Mouse (Mus musculus): Measurements from ENCODE around the gene Raver1. TPM values are rescaled to one million over a fixed set of nuclear protein-coding genes. Genes with fewer than 3 reads are reported as not detected.
"Not testable (repeated sequence)": the region's sequence is repeated elsewhere in the genome, so short reads cannot be mapped to it uniquely, and the experiment has no call there.

Raver1 gene
- polyA plus RNA-seq, 1 experiment from 2014 or later: 68.7 TPM

DNA sequence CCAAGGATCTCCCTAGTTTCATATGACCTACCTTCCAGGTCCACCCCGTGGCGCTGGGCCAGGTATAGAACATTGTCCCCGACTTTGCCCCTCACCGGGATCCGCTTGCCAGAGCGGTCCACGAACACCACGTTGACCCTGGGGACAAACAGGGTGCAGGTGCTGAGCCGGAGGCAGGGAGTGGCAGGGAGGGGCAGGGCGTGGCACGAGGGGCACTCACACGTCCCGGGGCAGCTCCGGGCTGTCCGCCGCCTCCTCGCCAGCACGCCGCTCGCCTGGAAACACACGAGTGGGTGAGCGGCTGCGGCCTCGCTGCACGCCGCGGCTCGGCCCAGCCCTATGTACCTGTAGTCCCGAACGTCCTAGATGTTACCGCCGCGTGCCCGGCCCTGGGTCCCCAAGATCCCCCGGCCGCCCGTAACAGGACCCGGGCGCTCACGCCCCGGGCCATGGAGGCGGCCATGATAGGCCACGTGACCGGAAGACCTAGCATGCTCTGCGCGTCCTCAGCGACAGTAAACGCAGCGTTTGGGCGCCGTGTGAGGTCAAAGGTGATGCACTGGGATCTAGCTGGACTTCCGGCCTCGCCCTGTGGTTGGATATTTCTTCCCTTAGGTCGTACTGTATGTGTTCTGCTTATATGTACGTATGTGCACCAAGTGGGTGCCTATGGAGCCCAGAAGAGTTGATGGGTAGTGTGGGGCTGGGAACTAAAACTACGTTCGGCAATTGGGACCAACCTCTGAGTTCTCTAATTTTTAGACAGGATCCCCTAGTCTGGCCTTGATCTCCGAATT, 18.6 kb downstream of the Raver1 start, which contains the start of the genes Gm49373 and Fdx1l:
Gm49373 (minus strand) TSS at position 53 of the 797 bp plus-strand sequence.
Fdx1l (minus strand) TSS at position 571 of the 797 bp plus-strand sequence.
- whole genome bisulfite sequencing: 3% methylated on average over 58 of the region's 58 CpGs
- Histone ChIP-seq H3K4me3 (ENCODE audit: low read depth, low read length) (peak within 1 kb of the TSS; percentile 49), H3K9me3 (ENCODE audit: control insufficient read depth, low read depth, low read length) (no peaks in the 10 kb centered on the region), H3K4me2 (replicated peaks; ENCODE audit: low read depth, low read length) (peak within 1 kb of the TSS; percentile 67), H3K27ac (ENCODE audit: low read length) (peak within 1 kb of the TSS; percentile 5; the same call in 1 of the 2 replicates), H3K4me1 (ENCODE audit: control insufficient read depth, insufficient read depth, low read length) (peaks cover 7% of the 10 kb centered on the region; the same call in 1 of the 2 replicates), H3K9ac (replicated peaks; ENCODE audit: low read depth, low read length) (peak within 1 kb of the TSS; percentile 70), H3K27me3 (ENCODE audit: control insufficient read depth, insufficient read depth, low read length) (no peaks in the 10 kb centered on the region), H3K36me3 (ENCODE audit: control insufficient read depth, insufficient read depth, low read length) (peaks cover 35% of the 10 kb centered on the region)
- ATAC-seq (ENCODE audit: insufficient number of reproducible peaks, insufficient read depth, low FRiP score, low read depth): peak; percentile 92

DNA sequence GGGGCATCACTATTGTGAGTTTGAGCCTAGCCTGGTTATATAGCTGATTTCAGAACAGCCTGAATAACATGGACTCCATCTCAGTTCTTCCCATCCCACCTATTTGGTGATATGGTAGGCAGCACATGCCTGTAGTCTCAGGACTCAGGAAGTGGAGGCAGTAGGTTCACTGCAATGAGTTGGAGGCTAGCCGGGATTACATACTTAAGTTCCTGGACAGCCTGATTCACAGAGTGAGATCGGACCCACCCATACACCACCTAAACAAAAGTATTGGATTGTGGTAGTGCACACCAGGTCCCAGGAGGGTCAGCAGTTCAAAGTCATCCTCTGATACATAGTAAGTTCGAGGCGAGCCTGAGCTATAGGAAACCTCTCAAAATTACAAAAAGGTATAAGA, 19.2 kb downstream of the Raver1 start:
- Histone ChIP-seq H3K9ac (replicated peaks; ENCODE audit: low read depth, low read length) (peak overlapping the region; percentile 70), H3K27me3 (ENCODE audit: control insufficient read depth, insufficient read depth, low read length) (no peaks in the 10 kb centered on the region), H3K4me3 (ENCODE audit: low read depth, low read length) (peak overlapping the region; percentile 49), H3K4me2 (replicated peaks; ENCODE audit: low read depth, low read length) (peak overlapping the region; percentile 67), H3K27ac (ENCODE audit: low read length) (no peak overlapping the region; the same call in 1 of the 2 replicates), H3K9me3 (ENCODE audit: control insufficient read depth, low read depth, low read length) (no peaks in the 10 kb centered on the region), H3K36me3 (ENCODE audit: control insufficient read depth, insufficient read depth, low read length) (peaks cover 34% of the 10 kb centered on the region), H3K4me1 (ENCODE audit: control insufficient read depth, insufficient read depth, low read length) (peaks cover 7% of the 10 kb centered on the region; the same call in 1 of the 2 replicates)
- WGBS: 12% methylated on average over 4 of the region's 4 CpGs
- peak; percentile 26; the same call in 1 of the 2 replicates for ATAC-seq (ENCODE audit: insufficient number of reproducible peaks, insufficient read depth, low FRiP score, low read depth)

DNA sequence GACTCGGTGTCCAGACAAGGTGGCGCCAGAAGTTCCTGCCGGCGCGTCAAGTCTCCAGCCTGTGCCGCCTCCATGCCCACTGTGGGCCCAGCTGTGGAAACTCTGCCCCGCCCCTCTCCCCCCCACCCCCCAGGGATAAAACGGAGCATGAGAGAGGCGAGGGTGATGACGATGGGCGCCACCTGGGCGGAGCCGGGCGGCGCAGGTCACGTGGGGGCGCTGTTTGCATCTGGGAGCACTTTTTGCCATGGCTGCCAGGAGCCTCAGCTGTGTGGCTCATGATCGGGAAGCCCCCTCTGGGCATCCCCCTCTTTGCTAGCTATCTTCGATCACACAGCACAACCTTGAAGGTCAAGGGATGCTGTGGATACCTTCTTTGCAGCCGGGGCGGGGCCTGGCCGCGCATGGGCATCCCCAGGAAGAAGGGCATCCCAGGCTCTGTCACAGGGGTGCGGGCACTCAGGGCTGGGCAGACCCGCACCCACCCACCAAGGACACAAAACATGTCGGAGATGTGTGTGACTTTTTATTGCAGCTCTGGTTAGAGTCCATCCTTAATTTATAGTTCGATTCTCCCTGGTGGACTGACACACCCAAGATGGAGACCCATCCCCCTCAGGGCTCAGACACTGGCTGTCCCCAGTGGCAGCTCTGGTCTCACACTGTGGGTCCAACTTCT, 24.7 kb downstream of the Raver1 start, which contains the start of gene Zglp1:
Zglp1 (minus strand) TSS at position 88 of the 679 bp plus-strand sequence.
- no peak within 1 kb of the TSS for H3K4me2 ChIP-seq (replicated peaks; ENCODE audit: low read depth, low read length)
- WGBS: 85% methylated on average over 27 of the region's 27 CpGs
- H3K4me3 ChIP-seq (ENCODE audit: low read depth, low read length): no peak within 1 kb of the TSS
- H3K9me3 ChIP-seq (ENCODE audit: control insufficient read depth, low read depth, low read length): no peaks in the 10 kb centered on the region
- H3K9ac ChIP-seq (replicated peaks; ENCODE audit: low read depth, low read length): no peak within 1 kb of the TSS
- H3K36me3 ChIP-seq (ENCODE audit: control insufficient read depth, insufficient read depth, low read length): peaks cover 24% of the 10 kb centered on the region
- H3K4me1 ChIP-seq (ENCODE audit: control insufficient read depth, insufficient read depth, low read length): peaks cover under 1% of the 10 kb centered on the region; the same call in 1 of the 2 replicates
- H3K27me3 ChIP-seq (ENCODE audit: control insufficient read depth, insufficient read depth, low read length): no peaks in the 10 kb centered on the region
- no peak within 1 kb of the TSS for H3K27ac ChIP-seq (ENCODE audit: low read length)
- ATAC-seq (ENCODE audit: insufficient number of reproducible peaks, insufficient read depth, low FRiP score, low read depth): no peak

DNA sequence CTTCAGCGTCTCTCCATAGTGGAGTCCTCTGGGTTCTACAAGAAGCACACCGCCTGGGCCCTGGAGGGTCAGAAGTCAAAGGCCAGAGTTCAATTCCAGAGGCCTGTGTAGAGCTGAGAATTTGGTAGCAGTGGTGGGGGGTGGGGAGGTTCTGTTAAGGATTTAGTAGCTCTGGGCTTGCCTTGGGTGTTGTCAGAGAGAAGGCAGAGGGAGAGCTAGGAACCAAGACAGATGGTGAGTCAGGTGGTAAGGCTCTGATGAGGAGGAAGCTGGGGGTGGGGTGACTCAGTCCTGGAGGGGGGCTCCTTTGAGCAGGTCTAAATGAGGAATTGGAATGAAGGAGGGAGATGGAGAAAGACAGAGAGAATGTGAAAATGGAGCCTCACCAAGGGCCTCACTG, 28.9 kb downstream of the Raver1 start:
- Histone ChIP-seq H3K4me3 (ENCODE audit: low read depth, low read length) (no peak overlapping the region), H3K27ac (ENCODE audit: low read length) (no peak overlapping the region), H3K4me2 (replicated peaks; ENCODE audit: low read depth, low read length) (no peak overlapping the region), H3K9ac (replicated peaks; ENCODE audit: low read depth, low read length) (no peak overlapping the region), H3K4me1 (ENCODE audit: control insufficient read depth, insufficient read depth, low read length) (no peaks in the 10 kb centered on the region), H3K9me3 (ENCODE audit: control insufficient read depth, low read depth, low read length) (no peaks in the 10 kb centered on the region), H3K27me3 (ENCODE audit: control insufficient read depth, insufficient read depth, low read length) (no peaks in the 10 kb centered on the region), H3K36me3 (ENCODE audit: control insufficient read depth, insufficient read depth, low read length) (peaks cover 17% of the 10 kb centered on the region)
- 83% methylated on average over 2 of the region's 2 CpGs for WGBS
- no peak for ATAC-seq (ENCODE audit: insufficient number of reproducible peaks, insufficient read depth, low FRiP score, low read depth)

DNA sequence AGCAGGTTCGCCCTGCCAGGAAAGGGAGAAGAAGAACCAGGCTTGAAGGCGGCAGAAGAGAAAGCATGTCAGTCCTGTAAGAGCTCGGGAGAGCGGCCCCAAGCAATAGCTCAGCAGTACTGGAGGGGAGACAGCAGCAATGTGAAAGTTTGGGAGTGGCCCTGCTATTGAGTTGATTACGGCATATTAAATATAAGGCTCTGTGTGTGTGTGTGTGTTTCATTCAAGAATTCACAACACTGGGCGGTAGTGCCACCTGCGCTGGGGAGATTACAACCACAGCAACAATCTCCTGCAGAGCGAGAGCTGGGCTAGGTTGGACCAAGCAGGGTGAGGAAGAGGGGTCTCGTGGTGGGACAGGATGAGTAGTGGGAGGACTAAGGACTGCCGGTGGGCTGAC, 40.2 kb downstream of the Raver1 start:
- Histone ChIP-seq H3K9ac (replicated peaks; ENCODE audit: low read depth, low read length) (no peak overlapping the region), H3K4me3 (ENCODE audit: low read depth, low read length) (no peak overlapping the region), H3K9me3 (ENCODE audit: control insufficient read depth, low read depth, low read length) (no peaks in the 10 kb centered on the region), H3K4me1 (ENCODE audit: control insufficient read depth, insufficient read depth, low read length) (no peaks in the 10 kb centered on the region), H3K36me3 (ENCODE audit: control insufficient read depth, insufficient read depth, low read length) (no peaks in the 10 kb centered on the region), H3K27ac (ENCODE audit: low read length) (no peak overlapping the region), H3K4me2 (replicated peaks; ENCODE audit: low read depth, low read length) (no peak overlapping the region), H3K27me3 (ENCODE audit: control insufficient read depth, insufficient read depth, low read length) (no peaks in the 10 kb centered on the region)
- no peak for ATAC-seq (ENCODE audit: insufficient number of reproducible peaks, insufficient read depth, low FRiP score, low read depth)
- WGBS: 51% methylated on average over 10 of the region's 10 CpGs

DNA sequence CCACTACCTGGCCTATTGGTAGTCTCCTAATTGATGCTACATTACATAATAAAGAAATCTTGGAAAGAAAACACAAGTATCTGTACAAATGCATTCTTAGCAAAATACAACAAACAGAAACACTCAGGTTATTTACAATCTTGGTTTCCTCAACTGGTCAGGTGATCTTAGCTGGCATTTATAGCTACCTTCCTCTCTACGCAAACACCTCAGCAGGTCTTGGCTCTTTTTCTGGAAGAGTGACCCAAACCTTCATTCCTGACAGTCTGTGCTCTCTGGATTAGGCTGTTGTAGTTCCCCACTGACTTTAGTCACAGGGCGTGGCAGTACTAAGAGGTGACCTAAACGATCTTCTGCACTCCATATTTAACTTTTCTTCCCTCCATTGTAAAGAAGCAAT, 46.6 kb downstream of the Raver1 start:
- no peak overlapping the region for H3K4me3 ChIP-seq (ENCODE audit: low read depth, low read length)
- no peaks in the 10 kb centered on the region for H3K27me3 ChIP-seq (ENCODE audit: control insufficient read depth, insufficient read depth, low read length)
- no peak for ATAC-seq (ENCODE audit: insufficient number of reproducible peaks, insufficient read depth, low FRiP score, low read depth)
- H3K4me2 ChIP-seq (replicated peaks; ENCODE audit: low read depth, low read length): no peak overlapping the region
- no peaks in the 10 kb centered on the region for H3K9me3 ChIP-seq (ENCODE audit: control insufficient read depth, low read depth, low read length)
- H3K9ac ChIP-seq (replicated peaks; ENCODE audit: low read depth, low read length): no peak overlapping the region
- H3K4me1 ChIP-seq (ENCODE audit: control insufficient read depth, insufficient read depth, low read length): peaks cover 3% of the 10 kb centered on the region; the same call in 1 of the 2 replicates
- WGBS: 80% methylated on average over 3 of the region's 3 CpGs
- H3K27ac ChIP-seq (ENCODE audit: low read length): no peak overlapping the region
- no peaks in the 10 kb centered on the region for H3K36me3 ChIP-seq (ENCODE audit: control insufficient read depth, insufficient read depth, low read length)

DNA sequence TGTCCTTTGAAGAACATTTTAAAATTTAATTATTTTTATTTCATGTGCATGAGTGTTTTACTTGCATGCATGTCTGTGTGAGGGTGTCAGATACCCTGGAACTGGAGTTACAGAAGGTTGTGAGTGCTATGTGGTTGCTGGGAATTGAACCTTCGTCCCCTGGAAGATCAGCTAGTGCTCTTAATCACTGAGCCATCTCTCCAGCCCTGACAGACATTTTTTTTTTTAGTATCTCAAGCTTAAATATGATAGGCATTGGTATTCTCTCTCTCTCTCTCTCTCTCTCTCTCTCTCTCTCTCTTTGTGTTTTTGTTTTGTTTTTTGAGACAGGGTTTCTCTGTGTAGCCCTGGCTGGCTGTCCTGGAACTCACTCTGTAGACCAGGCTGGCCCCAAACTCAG, 47.0 kb downstream of the Raver1 start:
- not testable (repeated sequence) for H3K9me3 ChIP-seq (ENCODE audit: control insufficient read depth, low read depth, low read length); H3K27me3 ChIP-seq (ENCODE audit: control insufficient read depth, insufficient read depth, low read length); H3K4me2 ChIP-seq (replicated peaks; ENCODE audit: low read depth, low read length); H3K4me1 ChIP-seq (ENCODE audit: control insufficient read depth, insufficient read depth, low read length); H3K9ac ChIP-seq (replicated peaks; ENCODE audit: low read depth, low read length); H3K4me3 ChIP-seq (ENCODE audit: low read depth, low read length); H3K27ac ChIP-seq (ENCODE audit: low read length); ATAC-seq (ENCODE audit: insufficient number of reproducible peaks, insufficient read depth, low FRiP score, low read depth); H3K36me3 ChIP-seq (ENCODE audit: control insufficient read depth, insufficient read depth, low read length)
- 53% methylated on average over 1 of the region's 1 CpGs for WGBS

DNA sequence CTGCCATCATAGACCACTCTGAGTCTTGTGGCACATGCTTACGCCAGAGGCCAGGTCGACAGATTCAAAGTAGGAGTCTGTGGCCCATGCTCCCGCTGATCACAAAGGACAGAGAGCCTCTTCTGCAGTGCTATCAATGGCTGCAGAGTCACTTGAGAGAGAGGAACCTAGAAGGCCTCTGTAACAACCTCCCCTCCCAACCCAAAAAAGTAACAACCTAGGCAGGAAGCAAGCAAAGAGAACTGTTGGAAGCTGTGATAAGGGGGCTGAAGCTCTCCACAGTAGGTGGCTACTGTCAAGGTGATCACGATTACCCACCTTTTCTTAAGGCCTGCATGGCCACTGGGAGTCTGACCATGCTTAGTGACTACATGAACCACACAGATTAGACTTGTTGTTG, 48.2 kb downstream of the Raver1 start:
- peaks cover 1% of the 10 kb centered on the region; the same call in 1 of the 2 replicates for H3K27me3 ChIP-seq (ENCODE audit: control insufficient read depth, insufficient read depth, low read length)
- no peak overlapping the region for H3K27ac ChIP-seq (ENCODE audit: low read length)
- H3K4me3 ChIP-seq (ENCODE audit: low read depth, low read length): no peak overlapping the region
- H3K4me2 ChIP-seq (replicated peaks; ENCODE audit: low read depth, low read length): no peak overlapping the region
- no peaks in the 10 kb centered on the region for H3K36me3 ChIP-seq (ENCODE audit: control insufficient read depth, insufficient read depth, low read length)
- peaks cover 3% of the 10 kb centered on the region; the same call in 1 of the 2 replicates for H3K4me1 ChIP-seq (ENCODE audit: control insufficient read depth, insufficient read depth, low read length)
- no peaks in the 10 kb centered on the region for H3K9me3 ChIP-seq (ENCODE audit: control insufficient read depth, low read depth, low read length)
- ATAC-seq (ENCODE audit: insufficient number of reproducible peaks, insufficient read depth, low FRiP score, low read depth): no peak
- WGBS: 78% methylated on average over 4 of the region's 4 CpGs
- no peak overlapping the region for H3K9ac ChIP-seq (replicated peaks; ENCODE audit: low read depth, low read length)
